Mouse (Mus musculus) kidney, adult 2 months (tissue): Measurements from ENCODE around the gene Lca5l.

Experiments used
- CTCF ChIP-seq: fragments of 200-500 bp; conservative IDR thresholded peaks from 2 replicates; pipeline ENCODE4 v1.5.1; 2011; ENCODE audit warnings: low read depth, mild to moderate bottlenecking, control low read depth, low read length, moderate library complexity, mixed read lengths; ENCODE audit not compliant: insufficient read depth, insufficient read length
- POLR2A ChIP-seq: fragments of 200-500 bp; IDR thresholded peaks from one replicate; pipeline ENCODE4 v1.6.1; 2011; ENCODE audit warnings: low read depth, low read length, control low read depth

- no peak for TF ChIP-seq CTCF
- no peak for TF ChIP-seq POLR2A
These were observed 42.8 kb downstream of the Lca5l start for GRCm38 (mm10) chr16:96149311-96149710.
